Mouse (Mus musculus) heart, postnatal 0 days (tissue): ENCODE data around the gene Cyb5r1.

Source experiments
- CTCF ChIP-seq: IDR thresholded peaks from 2 replicates; pipeline ENCODE4 v1.5.1; 2016; ENCODE audit warnings: antibody characterized with exemption, control low read depth, low read depth
- EP300 ChIP-seq: IDR thresholded peaks from 2 replicates; pipeline ENCODE4 v1.6.1; 2016; ENCODE audit warnings: antibody characterized with exemption, low read depth

DNA sequence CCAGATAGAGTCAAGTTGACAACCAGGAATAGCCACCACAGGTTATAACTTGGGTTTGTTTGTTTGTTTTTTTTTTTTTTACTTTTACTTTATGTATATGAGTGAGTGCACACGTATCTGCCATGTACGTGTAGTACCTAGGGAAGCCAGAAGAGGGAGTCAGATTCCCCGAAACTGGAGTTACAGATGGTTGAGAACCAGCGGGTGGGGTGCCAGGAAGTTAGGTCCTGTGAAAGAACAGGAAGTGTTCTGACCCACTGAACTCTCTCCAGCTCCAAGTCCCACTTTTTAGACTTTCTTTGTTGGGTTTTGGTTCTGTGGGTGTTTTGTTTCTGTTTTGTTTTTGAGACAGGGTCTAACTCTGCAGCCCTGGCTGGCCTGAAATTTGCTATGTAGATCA lies 30.1 kb downstream of the Cyb5r1 start:
- TF ChIP-seq CTCF (peak; percentile 28; the same call in 1 of the 2 replicates), EP300 (no peak)
